Mouse (Mus musculus) cerebellum, adult 2 months (tissue): ENCODE data around the gene Wbp2nl. TPM values are rescaled to one million over a fixed set of nuclear protein-coding genes. Genes with fewer than 3 reads are reported as not detected.

Source experiments
- DNase-seq, 2 experiments: peaks; one replicate each; pipeline ENCODE4 v3.0.0; 2021
- H3K27ac ChIP-seq: fragments of 200-500 bp; 2 replicates; pipeline ENCODE4 v1.5.1; 2012; ENCODE audit warnings: low read length, control low read depth, inconsistent platforms; ENCODE audit not compliant: insufficient read depth
- H3K27me3 ChIP-seq: fragments of 200-500 bp; 2 replicates; pipeline ENCODE4 v1.6.1; 2012; ENCODE audit warnings: inconsistent platforms, mild to moderate bottlenecking, low read length, moderate library complexity; ENCODE audit not compliant: control insufficient read depth, insufficient read depth
- H3K4me1 ChIP-seq: fragments of 200-500 bp; 2 replicates; pipeline ENCODE4 v1.6.1; 2011; ENCODE audit warnings: low read length; ENCODE audit not compliant: control insufficient read depth, insufficient read depth
- H3K4me3 ChIP-seq: fragments of 200-500 bp; replicated peaks from 2 replicates; pipeline ENCODE3; 2011; ENCODE audit warnings: mild to moderate bottlenecking, low read depth, low read length, control low read depth; ENCODE audit not compliant: insufficient read depth
- CTCF ChIP-seq: fragments of 200-500 bp; IDR thresholded peaks from 2 replicates; pipeline ENCODE4 v1.5.1; 2011; ENCODE audit warnings: low read depth, mild to moderate bottlenecking, control low read depth, low read length, moderate library complexity, borderline replicate concordance; ENCODE audit not compliant: insufficient read depth
- POLR2A ChIP-seq: fragments of 200-500 bp; IDR thresholded peaks from 2 replicates; pipeline ENCODE4 v1.6.1; 2011; ENCODE audit warnings: low read length, control low read depth, borderline replicate concordance; ENCODE audit not compliant: insufficient read depth
- WGBS: fragments of 180-500 bp; shearing (Covaris S2); methylation state at CpG from one replicate; pipeline ENCODE4 v1.1.7; 2018; 5-methylcytosine and 5-hydroxymethylcytosine counted together
- polyA plus RNA-seq: library from polyadenylated mRNA; depleted of rRNA; stranded (reverse); fragments of >200 nt; gene quantifications from 2 replicates; pipeline ENCODE4 v1.2.3, GENCODE M21; 2012

The Wbp2nl gene
- polyA plus RNA-seq, 1 experiment, result not detected

DNA sequence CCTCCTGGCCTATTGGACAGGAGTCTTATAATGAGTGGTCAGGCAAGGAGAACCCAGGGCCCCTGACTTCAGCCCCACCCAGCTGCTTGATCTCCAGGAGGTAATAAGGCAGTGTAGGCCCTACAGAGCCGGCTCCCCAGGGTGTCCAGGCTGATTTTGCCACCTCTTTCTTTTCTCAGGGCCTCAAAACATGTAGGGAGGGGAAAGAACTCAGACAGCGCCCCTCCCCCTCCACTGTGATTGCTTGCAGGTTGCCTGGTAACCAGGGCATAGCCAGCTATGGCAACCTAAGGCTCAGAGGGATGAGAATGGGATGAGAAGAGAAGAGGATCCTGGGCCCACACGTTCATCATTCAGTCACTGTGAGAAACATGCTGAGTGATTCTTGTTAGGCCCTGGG lies 30.6 kb upstream of the Wbp2nl start:
- peak overlapping the region; percentile 15; the same call in 1 of the 2 replicates for H3K27ac ChIP-seq
- H3K27me3 ChIP-seq, result no peaks in the 10 kb centered on the region
- no peak overlapping the region for H3K4me3 ChIP-seq
- H3K4me1 ChIP-seq, result peaks cover 48% of the 10 kb centered on the region
- WGBS, result 33% methylated on average over 3 of the region's 3 CpGs
- DNase-seq, result peak in 1 of 2 experiments; percentile 21
- TF ChIP-seq CTCF (no peak), POLR2A (no peak)

DNA sequence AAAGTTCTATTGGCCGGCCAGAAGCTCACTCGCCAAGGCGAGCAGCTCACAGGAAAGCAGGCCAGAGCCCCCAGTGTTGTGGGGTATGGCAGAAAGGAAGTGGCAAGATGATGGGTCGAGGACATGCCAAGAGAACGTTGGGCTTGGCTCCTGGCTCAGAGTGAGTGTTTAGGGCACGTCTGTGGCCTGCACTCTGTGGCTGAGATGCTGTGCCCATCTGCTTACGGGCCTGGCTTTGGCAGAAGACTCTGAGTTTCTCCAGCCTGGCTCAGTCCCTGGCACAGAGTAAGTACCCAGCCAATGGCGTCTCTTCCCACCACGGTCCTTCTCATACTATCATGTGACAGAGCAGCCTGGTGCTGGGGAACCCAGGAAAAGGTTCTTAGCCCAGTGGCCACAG lies 30.0 kb upstream of the Wbp2nl start:
- H3K4me1 ChIP-seq, result peaks cover 49% of the 10 kb centered on the region
- DNase-seq, result peak; percentile 67 to 85
- TF ChIP-seq CTCF (no peak), POLR2A (no peak)
- no peak overlapping the region for H3K4me3 ChIP-seq
- H3K27ac ChIP-seq, result peak overlapping the region; percentile 15
- H3K27me3 ChIP-seq, result no peaks in the 10 kb centered on the region
- 5% methylated on average over 9 of the region's 9 CpGs for WGBS

DNA sequence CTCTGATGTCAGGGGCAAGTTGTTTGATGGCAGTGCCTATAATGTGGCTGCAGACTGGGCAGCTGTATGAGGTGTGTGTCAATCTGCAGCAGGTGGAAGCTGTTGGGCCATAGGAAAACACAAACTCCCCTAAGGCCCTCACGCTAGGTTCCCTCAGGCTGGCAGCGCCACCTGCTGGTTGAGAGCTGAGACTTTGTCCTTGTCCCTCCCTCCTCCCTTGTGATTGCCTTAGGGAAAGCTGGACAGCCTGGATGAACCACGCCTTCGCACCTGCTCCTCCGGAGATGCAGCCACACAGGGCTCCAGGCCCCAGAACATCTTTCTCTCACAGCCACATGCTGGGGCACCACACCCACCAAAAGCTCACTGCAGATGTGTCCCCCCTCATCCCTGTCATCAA lies 27.6 kb upstream of the Wbp2nl start:
- TF ChIP-seq POLR2A (no peak), CTCF (peak; percentile 91)
- Histone ChIP-seq H3K27ac (no peak overlapping the region), H3K4me3 (no peak overlapping the region), H3K4me1 (peaks cover 50% of the 10 kb centered on the region), H3K27me3 (no peaks in the 10 kb centered on the region)
- peak; percentile 82 to 84 for DNase-seq
- WGBS, result 1% methylated on average over 5 of the region's 5 CpGs

DNA sequence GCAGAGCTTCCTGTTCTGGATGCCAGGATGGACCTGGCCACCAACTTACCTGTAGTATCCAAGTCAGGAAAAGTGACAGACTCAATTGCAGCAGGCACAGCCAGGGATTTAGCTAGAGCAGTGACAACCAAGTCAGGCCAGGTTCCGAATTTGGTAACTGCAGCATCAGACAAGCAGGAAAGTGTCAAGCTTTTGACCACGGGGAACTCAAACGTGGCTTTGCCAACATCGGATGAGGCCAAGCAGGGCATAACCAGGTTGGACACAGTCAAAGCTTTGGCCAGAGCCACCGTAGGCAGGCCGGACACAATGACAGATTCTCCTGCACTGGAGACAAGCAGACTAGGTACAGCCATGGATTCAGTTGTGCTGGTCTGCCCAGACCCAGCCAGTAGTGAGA lies 26.5 kb upstream of the Wbp2nl start:
- peak overlapping the region; percentile 27; the same call in 1 of the 2 replicates for H3K27ac ChIP-seq
- no peaks in the 10 kb centered on the region for H3K27me3 ChIP-seq
- peak; percentile 63 to 78 for DNase-seq
- 16% methylated on average over 6 of the region's 6 CpGs for WGBS
- no peak for TF ChIP-seq POLR2A
- TF ChIP-seq CTCF, result no peak
- no peak overlapping the region for H3K4me3 ChIP-seq
- H3K4me1 ChIP-seq, result peaks cover 59% of the 10 kb centered on the region

DNA sequence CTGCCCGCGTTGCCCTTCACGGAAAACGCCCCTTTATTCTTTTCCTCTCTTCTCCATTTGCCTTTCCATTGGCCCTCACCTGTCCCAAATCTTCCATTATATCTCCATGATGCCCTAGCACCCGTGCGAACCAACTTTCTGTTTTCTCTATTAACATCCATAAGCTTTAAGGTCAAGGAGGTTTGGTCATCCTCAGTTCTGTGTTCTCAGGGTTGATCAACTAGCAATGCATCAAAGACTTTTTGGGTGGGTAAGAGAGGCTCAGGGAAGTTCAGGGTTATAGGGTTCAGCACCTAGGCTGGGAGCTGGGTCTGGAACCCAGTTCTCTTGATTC lies 24.2 kb upstream of the Wbp2nl start, which contains the start of gene Sept3:
Gene Sept3, plus strand, starts transcription at position 301 of the 334 bp plus-strand sequence.
- H3K4me3 ChIP-seq, result peak within 1 kb of the TSS; percentile 93
- peak within 1 kb of the TSS; percentile 93 for H3K27ac ChIP-seq
- TF ChIP-seq POLR2A (no peak), CTCF (no peak)
- WGBS, result 19% methylated on average over 6 of the region's 6 CpGs
- peaks cover 64% of the 10 kb centered on the region for H3K4me1 ChIP-seq
- DNase-seq, result no peak
- H3K27me3 ChIP-seq, result no peaks in the 10 kb centered on the region

DNA sequence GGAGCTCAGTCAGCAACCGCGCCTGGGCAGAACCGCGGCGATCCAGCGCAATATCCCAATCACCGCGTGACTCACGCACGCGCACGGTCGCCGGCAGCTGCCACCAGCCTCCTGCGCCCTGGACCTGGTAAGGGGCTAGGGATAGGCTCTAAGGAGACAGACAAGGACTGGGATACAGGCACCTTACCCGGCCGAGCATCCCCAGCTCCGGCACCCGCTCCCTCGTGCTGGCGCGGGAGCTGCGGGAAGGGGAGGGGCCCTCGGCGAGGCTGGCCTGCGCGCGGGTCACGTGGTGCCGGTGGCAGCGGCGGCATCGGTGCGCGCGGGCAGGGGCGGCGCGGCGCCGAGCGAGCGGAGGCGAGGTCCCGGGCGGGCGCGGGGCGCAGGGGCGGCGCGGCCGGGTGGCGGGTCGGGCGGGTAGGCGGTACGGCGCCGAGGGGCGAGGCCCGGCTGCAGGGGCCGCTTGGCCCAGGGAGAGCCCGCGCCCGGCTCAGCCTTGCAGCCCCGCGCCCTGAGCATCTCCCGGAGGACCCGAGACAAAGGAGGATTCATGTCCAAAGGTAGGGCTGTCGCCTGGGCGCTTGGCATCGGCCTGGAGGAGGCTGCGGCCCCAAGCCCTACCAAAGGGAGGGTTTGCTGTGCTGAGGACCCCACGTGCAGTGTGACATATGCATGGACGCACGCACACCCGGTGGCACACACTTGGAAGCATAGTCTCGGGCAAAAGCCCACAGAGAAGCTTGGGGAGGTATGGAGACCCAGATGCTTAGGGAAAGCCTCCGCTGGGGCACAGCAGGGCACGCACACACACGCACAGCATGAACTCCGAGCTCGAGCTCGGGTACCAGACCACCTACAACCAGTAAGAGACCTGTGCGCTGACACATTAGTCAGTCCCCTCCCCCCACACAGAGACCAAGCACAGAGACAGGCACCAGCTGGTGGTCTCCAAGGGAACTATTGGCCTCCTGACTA lies 23.5 kb upstream of the Wbp2nl start:
- TF ChIP-seq POLR2A (peak; percentile 90), CTCF (no peak)
- peak overlapping the region; percentile 93 for H3K4me3 ChIP-seq
- peak; percentile 88 to 91 for DNase-seq
- H3K4me1 ChIP-seq, result peaks cover 60% of the 10 kb centered on the region
- under 1% methylated on average over 86 of the region's 86 CpGs for WGBS
- H3K27me3 ChIP-seq, result no peaks in the 10 kb centered on the region
- H3K27ac ChIP-seq, result peak overlapping the region; percentile 93

DNA sequence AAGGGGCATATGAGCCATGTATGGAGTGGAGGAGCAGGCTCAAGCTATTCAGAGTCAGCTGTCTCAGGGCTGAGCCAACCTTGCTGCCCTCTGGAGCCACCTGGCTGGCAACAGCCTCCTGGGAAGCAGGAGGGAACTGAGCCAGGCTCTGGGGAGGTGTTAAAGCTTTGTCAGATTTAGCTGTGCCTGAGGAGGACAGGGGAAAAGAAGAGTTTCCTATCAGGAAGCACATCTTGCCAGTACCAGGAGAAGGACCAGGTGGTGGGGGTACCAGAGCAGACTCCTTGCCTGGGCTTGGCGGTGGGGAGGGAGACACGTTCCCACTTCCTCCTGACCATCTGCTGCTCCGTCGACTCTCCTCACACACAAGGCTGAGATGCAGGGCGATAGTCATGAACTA lies 21.2 kb upstream of the Wbp2nl start:
- Histone ChIP-seq H3K4me1 (peaks cover 45% of the 10 kb centered on the region), H3K4me3 (peak overlapping the region; percentile 93), H3K27ac (peak overlapping the region; percentile 93), H3K27me3 (no peaks in the 10 kb centered on the region)
- peak; percentile 90 to 95 for DNase-seq
- WGBS, result 14% methylated on average over 5 of the region's 5 CpGs
- TF ChIP-seq CTCF, result no peak
- peak; percentile 33; the same call in 1 of the 2 replicates for TF ChIP-seq POLR2A

DNA sequence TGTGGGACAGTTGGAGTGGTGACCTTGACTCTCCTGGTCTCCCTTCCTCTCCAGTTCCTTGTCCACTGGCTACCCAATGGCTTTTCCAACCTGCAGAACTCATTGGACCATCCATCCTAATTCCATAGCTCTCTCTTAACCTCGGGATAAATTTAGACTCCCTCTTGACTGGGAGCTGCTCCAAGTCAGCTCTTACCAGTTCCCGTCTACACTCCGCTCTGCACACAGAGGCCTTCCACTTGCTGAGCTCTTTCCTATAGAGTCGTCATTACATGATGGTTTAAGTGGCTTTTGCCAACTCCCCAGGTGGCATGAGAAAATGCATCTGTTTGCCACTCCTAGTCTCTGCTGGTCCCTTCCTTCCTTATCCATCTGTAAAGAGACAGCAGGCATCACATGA lies 18.1 kb upstream of the Wbp2nl start:
- Histone ChIP-seq H3K4me1 (peaks cover 52% of the 10 kb centered on the region), H3K4me3 (no peak overlapping the region), H3K27me3 (no peaks in the 10 kb centered on the region), H3K27ac (no peak overlapping the region)
- DNase-seq, result no peak
- WGBS, result 12% methylated on average over 4 of the region's 4 CpGs
- TF ChIP-seq CTCF (no peak), POLR2A (no peak)
